16 mouse cellular contexts compared by ENCODE assay signal in genomic region chr2:16228187-16228832, GRCm38 (mm10).
"Had no signal": no experiment of that assay in that cellular context is flagged by ENCODE, and none has a peak within 500 bp of the region (broad histone marks: within the 10 kb centered on the region; RNA-seq: fewer than 3 reads in every experiment).

No protein-coding gene starts in this region.

- H3K4me2 ChIP-seq: liver, embryonic 13.5 days; midbrain, embryonic 12.5 days; neural tube, embryonic 13.5 days had no signal

- H3K27ac ChIP-seq: kidney, postnatal 0 days; liver, embryonic 13.5 days; midbrain, embryonic 12.5 days; neural tube, embryonic 13.5 days; stomach, postnatal 0 days had no signal

- H3K9me3 ChIP-seq: liver, embryonic 13.5 days; midbrain, embryonic 12.5 days; neural tube, embryonic 13.5 days had no signal

- H3K4me3 ChIP-seq: liver, embryonic 13.5 days; midbrain, embryonic 12.5 days; myocyte; neural tube, embryonic 13.5 days had no signal

- H3K36me3 ChIP-seq: liver, embryonic 13.5 days; midbrain, embryonic 12.5 days; neural tube, embryonic 13.5 days had no signal

- H3K9ac ChIP-seq: liver, embryonic 13.5 days; midbrain, embryonic 12.5 days; neural tube, embryonic 13.5 days had no signal

- ATAC-seq: intestine, postnatal 0 days; midbrain, embryonic 16.5 days had no signal

- H3K27me3 ChIP-seq: liver, embryonic 13.5 days; midbrain, embryonic 12.5 days; neural tube, embryonic 13.5 days had no signal

- DNase-seq: kidney, adult 2 months; kidney, postnatal 25 days; liver, embryonic 13.5 days; lung, adult 2 months; lung, postnatal 14 days; lung, postnatal 4 days; retina, postnatal 1 day; right cerebral cortex, postnatal 4 days; thymus, postnatal 25 days had no signal

- H3K4me1 ChIP-seq: liver, embryonic 13.5 days; midbrain, embryonic 12.5 days; neural tube, embryonic 13.5 days had no signal
